Mouse (Mus musculus) CH12.LX (cell line): Measurements from ENCODE around the gene Hspa1l. TPM values are rescaled to one million over a fixed set of nuclear protein-coding genes. Genes with fewer than 3 reads are reported as not detected.
"Not testable (repeated sequence)": the region's sequence is repeated elsewhere in the genome, so short reads cannot be mapped to it uniquely, and the experiment has no call there.

ENCODE experiments used
- DNase-seq: peaks from one replicate; pipeline ENCODE4 v3.0.0-alpha.2; 2013; ENCODE audit errors: extremely low read depth
- H3K27ac ChIP-seq: 2 replicates; pipeline ENCODE4 v1.5.1; 2012; ENCODE audit warnings: low read depth, mild to moderate bottlenecking, control low read depth, moderate library complexity; ENCODE audit not compliant: insufficient read depth
- H3K27me3 ChIP-seq: replicated peaks from 2 replicates; pipeline ENCODE3; 2012; ENCODE audit warnings: inconsistent platforms
- H3K36me3 ChIP-seq, 2 experiments: replicated peaks in 1 of 2; 2 replicates each; pipeline versions ENCODE3 to v1.6.1; 2012; ENCODE audit warnings: inconsistent platforms in 1 of 2, low read length in 1 of 2, mild to moderate bottlenecking in 1 of 2, mixed read lengths in 1 of 2, moderate library complexity in 1 of 2; ENCODE audit not compliant: control insufficient read depth in 1 of 2, insufficient read depth in 1 of 2
- H3K4me1 ChIP-seq, 2 experiments: 2 replicates each; pipeline ENCODE4 v1.6.1; 2012; ENCODE audit warnings: inconsistent platforms in 1 of 2, moderate library complexity in 1 of 2; ENCODE audit not compliant: insufficient read depth in 2 of 2, control insufficient read depth in 1 of 2
- H3K4me2 ChIP-seq: 2 replicates; pipeline ENCODE4 v1.6.1; 2012; ENCODE audit warnings: low read depth, mild to moderate bottlenecking, control low read depth; ENCODE audit not compliant: poor library complexity, insufficient read depth, severe bottlenecking
- H3K4me3 ChIP-seq, 3 experiments: fragments of 150-350 bp in 1 of 3; sonication (generic) in 1 of 3; replicated peaks in 1 of 3; 2 replicates each; pipeline versions ENCODE3 to v1.5.1; 2011 to 2012; ENCODE audit warnings: low read depth in 2 of 3, low read length in 2 of 3, mild to moderate bottlenecking in 2 of 3, moderate library complexity in 2 of 3, control low read depth in 1 of 3, improper control_type of control experiment in 1 of 3, inconsistent platforms in 1 of 3, mixed read lengths in 1 of 3; ENCODE audit not compliant: poor library complexity in 1 of 3
- H3K79me2 ChIP-seq: replicated peaks from 2 replicates; pipeline ENCODE4 v1.6.1; 2012; ENCODE audit warnings: mild to moderate bottlenecking, moderate library complexity; ENCODE audit not compliant: control insufficient read depth, poor library complexity, insufficient read depth, severe bottlenecking; ENCODE audit errors: extremely low read depth
- H3K9ac ChIP-seq: 2 replicates; pipeline ENCODE4 v1.6.1; 2012; ENCODE audit warnings: low read depth, mild to moderate bottlenecking, control low read depth, moderate library complexity; ENCODE audit not compliant: insufficient read depth
- H3K9me3 ChIP-seq: replicated peaks from 2 replicates; pipeline ENCODE3; 2012; ENCODE audit warnings: low read length, inconsistent platforms, mixed read lengths
- BHLHE40 ChIP-seq: IDR thresholded peaks from 2 replicates; pipeline ENCODE4 v1.6.1; 2011; ENCODE audit warnings: mild to moderate bottlenecking, low read depth, low read length, improper control_type of control experiment
- CHD1 ChIP-seq: IDR thresholded peaks from 2 replicates; pipeline ENCODE4 v1.6.1; 2012; ENCODE audit warnings: low read depth, low read length, improper control_type of control experiment, inconsistent platforms
- CHD2 ChIP-seq: IDR thresholded peaks from 2 replicates; pipeline ENCODE4 v1.6.1; 2011; ENCODE audit warnings: low read length, improper control_type of control experiment
- E2F4 ChIP-seq: IDR thresholded peaks from 2 replicates; pipeline ENCODE4 v1.6.1; 2011; ENCODE audit warnings: low read depth, low read length, improper control_type of control experiment; ENCODE audit not compliant: insufficient replicate concordance
- EP300 ChIP-seq: IDR thresholded peaks from 2 replicates; pipeline ENCODE4 v1.6.1; 2011; ENCODE audit warnings: low read length, improper control_type of control experiment
- ETS1 ChIP-seq: conservative IDR thresholded peaks from 2 replicates; pipeline ENCODE4 v1.6.1; 2012; ENCODE audit warnings: low read depth, mild to moderate bottlenecking, inconsistent platforms, low read length, improper control_type of control experiment, moderate library complexity
- IRF4 ChIP-seq: IDR thresholded peaks from 2 replicates; pipeline ENCODE4 v1.6.1; 2014; ENCODE audit warnings: low read depth, mild to moderate bottlenecking, inconsistent platforms, low read length, improper control_type of control experiment
- JUND ChIP-seq: conservative IDR thresholded peaks from 2 replicates; pipeline ENCODE4 v1.6.1; 2011; ENCODE audit warnings: low read depth, low read length, improper control_type of control experiment
- KAT2A ChIP-seq: IDR thresholded peaks from 2 replicates; pipeline ENCODE4 v1.6.1; 2012; ENCODE audit warnings: low read length, improper control_type of control experiment, inconsistent platforms; ENCODE audit not compliant: insufficient replicate concordance
- MAX ChIP-seq: IDR thresholded peaks from 2 replicates; pipeline ENCODE4 v1.6.1; 2011; ENCODE audit warnings: low read length, improper control_type of control experiment
- MAZ ChIP-seq: IDR thresholded peaks from 2 replicates; pipeline ENCODE4 v1.6.1; 2012; ENCODE audit warnings: low read depth, mild to moderate bottlenecking, inconsistent platforms, low read length, improper control_type of control experiment, moderate library complexity
- MYC ChIP-seq: IDR thresholded peaks from 2 replicates; pipeline ENCODE4 v1.6.1; 2011; ENCODE audit warnings: low read depth, mild to moderate bottlenecking, improper control_type of control experiment, low read length
- NELFE ChIP-seq: IDR thresholded peaks from 2 replicates; pipeline ENCODE4 v1.6.1; 2011; ENCODE audit warnings: low read depth, low read length, improper control_type of control experiment
- POLR2A ChIP-seq: IDR thresholded peaks from 2 replicates; pipeline ENCODE4 v1.6.1; 2011; ENCODE audit warnings: low read depth, mild to moderate bottlenecking, improper control_type of control experiment, low read length
- RCOR1 ChIP-seq: conservative IDR thresholded peaks from 2 replicates; pipeline ENCODE4 v1.6.1; 2012; ENCODE audit warnings: low read depth, mild to moderate bottlenecking, inconsistent platforms, low read length, improper control_type of control experiment
- SMC3 ChIP-seq: IDR thresholded peaks from 2 replicates; pipeline ENCODE4 v1.6.1; 2011; ENCODE audit warnings: low read depth, low read length, improper control_type of control experiment
- TBP ChIP-seq: conservative IDR thresholded peaks from 2 replicates; pipeline ENCODE4 v1.6.1; 2011; ENCODE audit warnings: low read depth, low read length, improper control_type of control experiment
- TCF12 ChIP-seq: IDR thresholded peaks from 2 replicates; pipeline ENCODE4 v1.6.1; 2014; ENCODE audit warnings: low read depth, mild to moderate bottlenecking, inconsistent platforms, low read length, improper control_type of control experiment
- UBTF ChIP-seq: IDR thresholded peaks from 2 replicates; pipeline ENCODE4 v1.6.1; 2012; ENCODE audit warnings: low read depth, mild to moderate bottlenecking, inconsistent platforms, low read length, improper control_type of control experiment, moderate library complexity
- ZMIZ1 ChIP-seq: IDR thresholded peaks from 2 replicates; pipeline ENCODE4 v1.6.1; 2012; ENCODE audit warnings: low read depth, mild to moderate bottlenecking, inconsistent platforms, low read length, improper control_type of control experiment
- dilution Hi-C: fragments of 300-500 bp; cut with MboI; formaldehyde crosslinking; loops from 2 replicates; pipeline ENCODE4 v1.14.3; 2020; ENCODE audit warnings: low sequenced_read_pairs; ENCODE audit not compliant: extremely low pct_unique_long_range_greater_than_20kb, extremely low pct_ligation_motif_present
- in situ Hi-C: fragments of 300-500 bp; cut with MboI; formaldehyde crosslinking; loops from 3 replicates; pipeline ENCODE4 v1.14.3; 2019; ENCODE audit warnings: low sequenced_read_pairs, low pct_ligation_motif_present, low pct_unique_long_range_greater_than_20kb, mixed read lengths
- polyA plus RNA-seq: library from polyadenylated mRNA; unstranded; fragments of >175 nt; gene quantifications from 2 replicates; pipeline ENCODE4 v1.2.1, GENCODE M21; 2012; ENCODE audit warnings: low read depth; ENCODE audit not compliant: insufficient read length
- total RNA-seq, 2 experiments: library from RNA; depleted of rRNA; stranded (reverse); fragments of 300-350 nt in 1 of 2; fragments of >200 nt in 1 of 2; gene quantifications; 2 replicates each; pipeline ENCODE4 v1.2.3; 2012 to 2014

The Hspa1l gene
- total and polyA plus RNA-seq, 3 experiments = 0.30 to 1.4 TPM; not detected in 1

- H3K4me1 ChIP-seq, dilution Hi-C loops, H3K27me3 ChIP-seq, in situ Hi-C loops: not testable (repeated sequence)
- peak; percentile 40 for TF ChIP-seq EP300
- TF ChIP-seq ZMIZ1 = peak; percentile 95
- TF ChIP-seq E2F4 = peak; percentile 9; the same call in 1 of the 2 replicates
- TF ChIP-seq UBTF = 0 out of 2 replicates have a peak, but pooled peaks have one; percentile 29
- TF ChIP-seq RCOR1 = 0 out of 2 replicates have a peak, but pooled peaks have one; percentile 32
- 0 out of 2 replicates have a peak, but pooled peaks have one; percentile 33 for TF ChIP-seq JUND
- peak; percentile 74 for TF ChIP-seq TBP
- peak; percentile 87 for TF ChIP-seq CHD1
- peak; percentile 5; the same call in 1 of the 2 replicates for TF ChIP-seq ETS1
- TF ChIP-seq TCF12 = peak; percentile 82
- 0 out of 2 replicates have a peak, but pooled peaks have one; percentile 34 for TF ChIP-seq KAT2A
- TF ChIP-seq MAX = peak; percentile 59; the same call in 1 of the 2 replicates
- TF ChIP-seq BHLHE40 = peak; percentile 43; the same call in 1 of the 2 replicates
- peak; percentile 41 for TF ChIP-seq CHD2
- TF ChIP-seq MYC = peak; percentile 21; the same call in 1 of the 2 replicates
- peak; percentile 35; the same call in 1 of the 2 replicates for TF ChIP-seq IRF4
- 0 out of 2 replicates have a peak, but pooled peaks have one; percentile 41 for TF ChIP-seq MAZ
- peak; percentile 73 for TF ChIP-seq NELFE
- TF ChIP-seq POLR2A = peak; percentile 56
- 0 out of 2 replicates have a peak, but pooled peaks have one; percentile 9 for TF ChIP-seq SMC3
- Histone ChIP-seq H3K4me3 (peak overlapping the region; percentile 84 to 94 (median 86)), H3K9me3 (peaks cover 36% of the 10 kb centered on the region), H3K27ac (peak overlapping the region; percentile 100), H3K79me2 (peaks cover 28% of the 10 kb centered on the region), H3K9ac (peak overlapping the region; percentile 100), H3K4me2 (peak overlapping the region; percentile 30; the same call in 1 of the 2 replicates), H3K36me3 (peaks cover 41 to 53% of the 10 kb centered on the region in 2 experiments)
- peak; percentile 77 for DNase-seq
Measured at GRCm38 (mm10) chr17:34999871-35000716, 27.6 kb downstream of the Hspa1l start.
